Mouse (Mus musculus) midbrain, postnatal 0 days (tissue): Measurements from ENCODE around the gene Sap18b. TPM values are rescaled to one million over a fixed set of nuclear protein-coding genes. Genes with fewer than 3 reads are reported as not detected.

Experiments used
- ATAC-seq: fragments of 200-750 bp; cut with Nextera tagmentation; 2 replicates; pipeline ENCODE4 v1.8.0; 2017; ENCODE audit warnings: moderate number of reproducible peaks, mild to moderate bottlenecking, moderate TSS enrichment, moderate library complexity; ENCODE audit not compliant: low FRiP score
- DNase-seq: peaks from one replicate; pipeline ENCODE4 v3.0.0-alpha.2; 2015; ENCODE audit warnings: low spot score
- H3K27ac ChIP-seq: fragments of 300-500 bp; sonication (generic); 2 replicates; pipeline ENCODE4 v1.5.1; 2014; ENCODE audit warnings: low read depth, mild to moderate bottlenecking, low read length, mixed read lengths
- H3K27me3 ChIP-seq: fragments of 300-500 bp; sonication (generic); 2 replicates; pipeline ENCODE4 v1.6.1; 2014; ENCODE audit warnings: low read length, control low read depth, mixed read lengths; ENCODE audit not compliant: insufficient read depth
- H3K36me3 ChIP-seq: fragments of 300-500 bp; sonication (generic); 2 replicates; pipeline ENCODE4 v1.6.1; 2014; ENCODE audit warnings: low read length, control low read depth, mixed read lengths; ENCODE audit not compliant: insufficient read depth
- H3K4me1 ChIP-seq: fragments of 300-500 bp; sonication (generic); 2 replicates; pipeline ENCODE4 v1.6.1; 2014; ENCODE audit warnings: mild to moderate bottlenecking, control low read depth, antibody characterized with exemption, low read length, mixed read lengths; ENCODE audit not compliant: insufficient read depth
- H3K4me2 ChIP-seq: fragments of 300-500 bp; sonication (generic); 2 replicates; pipeline ENCODE4 v1.6.1; 2014; ENCODE audit warnings: low read depth, mild to moderate bottlenecking, low read length, mixed read lengths; ENCODE audit not compliant: poor library complexity, severe bottlenecking
- H3K4me3 ChIP-seq: fragments of 300-500 bp; sonication (generic); 2 replicates; pipeline ENCODE4 v1.5.1; 2014; ENCODE audit warnings: low read depth, mild to moderate bottlenecking, low read length, moderate library complexity
- H3K9ac ChIP-seq: fragments of 300-500 bp; sonication (generic); replicated peaks from 2 replicates; pipeline ENCODE4 v1.6.1; 2014; ENCODE audit warnings: mild to moderate bottlenecking, low read length, moderate library complexity, mixed read lengths; ENCODE audit not compliant: poor library complexity, severe bottlenecking
- H3K9me3 ChIP-seq: fragments of 300-500 bp; sonication (generic); 2 replicates; pipeline ENCODE4 v1.6.1; 2016; ENCODE audit warnings: low read length, control low read depth
- CTCF ChIP-seq: IDR thresholded peaks from 2 replicates; pipeline ENCODE4 v1.5.1; 2016; ENCODE audit warnings: antibody characterized with exemption, mild to moderate bottlenecking
- WGBS: fragments of 180-500 bp; shearing (Covaris S2); extraction: QIAGEN DNeasy Blood & Tissue Kit; methylation state at CpG from one replicate; pipeline ENCODE4 v1.1.7; 2014; 5-methylcytosine and 5-hydroxymethylcytosine counted together
- polyA plus RNA-seq: library from polyadenylated mRNA; unstranded; fragments of >200 nt; fragmentation: Nextera tagmentation; extraction: Ambion mirVana; gene quantifications from 2 replicates; pipeline ENCODE4 v1.2.1, GENCODE M21; 2015
- total RNA-seq: library from RNA; depleted of rRNA; stranded (reverse); fragments of >200 nt; gene quantifications from 2 replicates; pipeline ENCODE4 v1.2.3, GENCODE M21; 2014

Gene Sap18b
- total and polyA plus RNA-seq, 2 experiments from 2014 or later = 45.3 to 280 TPM

- no peak for TF ChIP-seq CTCF
- Histone ChIP-seq H3K9ac (no peak overlapping the region), H3K4me1 (no peaks in the 10 kb centered on the region), H3K4me3 (no peak overlapping the region), H3K4me2 (no peak overlapping the region), H3K36me3 (peaks cover 59% of the 10 kb centered on the region), H3K9me3 (no peaks in the 10 kb centered on the region), H3K27ac (no peak overlapping the region), H3K27me3 (no peaks in the 10 kb centered on the region)
- ATAC-seq (no peak), DNase-seq (no peak)
- WGBS = 90% methylated on average over 15 of the region's 15 CpGs
Measured at GRCm38 (mm10) chr8:95841436-95841835, 16.3 kb downstream of the Sap18b start.

DNA sequence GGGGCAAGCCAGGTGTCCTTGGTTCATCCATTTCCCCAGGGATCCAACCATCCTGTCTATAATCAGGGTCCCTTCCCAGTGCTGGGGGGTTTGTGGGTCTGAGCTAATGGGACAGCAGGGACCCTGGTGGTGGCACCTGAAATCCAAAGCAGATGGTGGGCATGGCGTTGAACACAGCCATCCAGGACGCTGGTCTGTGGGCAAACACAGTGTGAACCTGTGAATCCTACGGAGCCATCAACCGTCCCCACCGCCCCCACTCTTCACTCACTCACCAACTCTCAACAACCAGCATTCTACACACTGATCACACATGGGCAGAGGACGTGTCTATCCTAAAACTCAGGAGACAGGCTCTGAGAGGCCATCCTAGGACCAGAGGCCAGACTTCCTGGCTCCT, 18.8 kb downstream of the Sap18b start:
- Histone ChIP-seq H3K36me3 (peaks cover 57% of the 10 kb centered on the region), H3K9me3 (no peaks in the 10 kb centered on the region), H3K27me3 (no peaks in the 10 kb centered on the region), H3K9ac (no peak overlapping the region), H3K4me1 (no peaks in the 10 kb centered on the region), H3K4me3 (no peak overlapping the region), H3K4me2 (no peak overlapping the region), H3K27ac (no peak overlapping the region)
- DNase-seq (no peak), ATAC-seq (no peak)
- no peak for TF ChIP-seq CTCF
- WGBS = 96% methylated on average over 6 of the region's 6 CpGs

DNA sequence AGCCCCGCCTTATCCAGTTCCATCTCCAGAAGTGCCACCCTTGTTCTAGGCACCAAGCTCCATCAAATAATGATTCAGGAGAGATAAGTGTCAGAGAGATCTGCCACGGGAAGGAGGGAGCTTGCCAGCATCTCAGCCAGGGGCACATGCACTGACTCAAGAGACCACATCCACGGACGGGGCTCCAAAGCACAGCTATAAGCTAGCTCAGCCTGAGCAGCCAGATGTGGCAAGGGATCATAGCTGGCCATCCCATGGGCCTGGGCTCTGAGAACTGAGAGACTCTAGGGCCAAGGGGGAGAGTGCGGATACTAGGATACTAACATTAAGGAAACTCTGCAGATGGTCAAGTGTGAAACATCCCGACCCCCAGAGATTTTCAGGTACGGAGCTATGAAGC, 19.9 kb downstream of the Sap18b start:
- Histone ChIP-seq H3K4me3 (no peak overlapping the region), H3K4me2 (no peak overlapping the region), H3K27me3 (no peaks in the 10 kb centered on the region), H3K9me3 (no peaks in the 10 kb centered on the region), H3K36me3 (peaks cover 55% of the 10 kb centered on the region), H3K27ac (no peak overlapping the region), H3K9ac (no peak overlapping the region), H3K4me1 (no peaks in the 10 kb centered on the region)
- WGBS = 97% methylated on average over 7 of the region's 7 CpGs
- TF ChIP-seq CTCF = no peak
- DNase-seq (no peak), ATAC-seq (no peak)

DNA sequence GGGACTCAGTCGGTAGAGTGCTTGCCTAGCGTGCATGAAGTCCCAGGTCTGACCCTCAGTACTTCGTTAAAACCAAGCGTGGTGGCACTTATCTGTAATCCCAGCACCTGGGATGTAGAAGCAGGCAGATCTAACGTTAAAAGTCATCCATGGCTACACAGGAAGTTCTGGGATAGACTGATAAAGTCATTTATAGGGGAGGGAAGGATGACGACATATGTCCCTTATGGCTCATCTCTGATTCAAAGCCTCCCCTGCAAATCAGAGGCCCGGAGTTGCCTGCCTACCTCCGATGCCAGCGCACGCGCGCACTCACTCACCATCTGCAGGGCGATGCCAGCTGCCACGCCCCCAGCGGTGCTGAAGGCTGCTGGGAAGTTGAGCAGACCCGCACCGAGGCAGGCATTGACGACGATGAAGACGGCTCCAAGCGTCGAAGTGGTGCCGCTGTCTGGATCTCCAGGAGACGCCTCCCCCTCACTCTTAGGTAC, 23.0 kb downstream of the Sap18b start:
- TF ChIP-seq CTCF = no peak
- Histone ChIP-seq H3K9me3 (no peaks in the 10 kb centered on the region), H3K4me2 (no peak overlapping the region), H3K4me3 (no peak overlapping the region), H3K4me1 (peaks cover 5% of the 10 kb centered on the region; the same call in 1 of the 2 replicates), H3K27me3 (no peaks in the 10 kb centered on the region), H3K9ac (no peak overlapping the region), H3K36me3 (peaks cover 31% of the 10 kb centered on the region), H3K27ac (no peak overlapping the region)
- 86% methylated on average over 24 of the region's 24 CpGs for WGBS
- ATAC-seq (no peak), DNase-seq (no peak)

DNA sequence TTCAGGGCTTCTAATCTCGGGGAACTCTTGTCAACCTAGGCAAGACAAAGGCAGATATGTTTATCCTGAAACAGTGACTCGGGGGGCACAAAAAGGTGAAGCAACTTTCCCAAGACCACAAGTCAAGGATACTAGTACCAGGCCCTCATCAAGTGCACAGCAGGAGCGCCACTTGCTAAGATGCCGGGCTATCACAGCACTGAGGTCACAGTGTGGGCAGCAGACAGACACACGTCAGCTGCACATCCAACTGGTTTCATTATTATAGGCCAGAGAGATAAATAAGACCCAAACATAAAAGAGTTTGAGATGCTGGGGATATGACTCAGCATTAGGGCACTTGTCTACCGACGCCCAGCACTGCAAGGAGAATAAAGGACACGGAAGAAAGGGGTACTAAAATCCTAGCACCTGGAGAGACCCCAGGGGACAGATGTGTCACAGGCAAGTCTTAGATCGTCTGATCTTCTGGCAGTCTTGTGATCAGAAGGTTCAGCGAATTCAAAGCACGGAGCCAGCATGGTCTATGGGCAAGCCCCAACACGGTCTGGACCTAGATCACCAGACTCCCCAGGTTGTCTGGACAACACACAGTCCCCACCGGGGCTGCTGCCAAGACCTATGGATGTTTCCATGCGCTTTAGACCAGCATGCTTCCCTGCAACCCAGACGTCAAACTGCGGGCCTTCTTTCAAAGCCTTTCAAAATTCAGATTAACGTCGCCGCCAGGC, 23.8 kb downstream of the Sap18b start:
- no peak overlapping the region for H3K4me2 ChIP-seq
- H3K4me3 ChIP-seq = no peak overlapping the region
- peaks cover 8% of the 10 kb centered on the region; the same call in 1 of the 2 replicates for H3K4me1 ChIP-seq
- H3K27ac ChIP-seq = no peak overlapping the region
- WGBS = 94% methylated on average over 19 of the region's 19 CpGs
- no peaks in the 10 kb centered on the region for H3K27me3 ChIP-seq
- ATAC-seq (no peak), DNase-seq (no peak)
- no peaks in the 10 kb centered on the region for H3K9me3 ChIP-seq
- H3K9ac ChIP-seq = no peak overlapping the region
- TF ChIP-seq CTCF = no peak
- peaks cover 25% of the 10 kb centered on the region for H3K36me3 ChIP-seq

GRCm38 (mm10) chr8:95850326-95850725, 25.2 kb downstream of the Sap18b start:
- H3K36me3 ChIP-seq = peaks cover 12% of the 10 kb centered on the region
- DNase-seq (no peak), ATAC-seq (no peak)
- H3K4me3 ChIP-seq = no peak overlapping the region
- H3K9ac ChIP-seq = no peak overlapping the region
- no peak for TF ChIP-seq CTCF
- no peak overlapping the region for H3K4me2 ChIP-seq
- no peaks in the 10 kb centered on the region for H3K27me3 ChIP-seq
- H3K27ac ChIP-seq = no peak overlapping the region
- H3K4me1 ChIP-seq = peaks cover 8% of the 10 kb centered on the region; the same call in 1 of the 2 replicates
- 94% methylated on average over 2 of the region's 2 CpGs for WGBS
- H3K9me3 ChIP-seq = no peaks in the 10 kb centered on the region
